Mouse (Mus musculus) kidney, embryonic 16.5 days (tissue): ENCODE data around the gene Erlin1. TPM values are rescaled to one million over a fixed set of nuclear protein-coding genes. Genes with fewer than 3 reads are reported as not detected.

Source experiments
- ATAC-seq: fragments of 200-750 bp; cut with Nextera tagmentation; 2 replicates; pipeline ENCODE4 v1.8.0; 2017; ENCODE audit warnings: moderate TSS enrichment; ENCODE audit not compliant: low FRiP score, low TSS enrichment
- H3K27ac ChIP-seq: fragments of 300-500 bp; sonication (generic); 2 replicates; pipeline ENCODE4 v1.5.1; 2014; ENCODE audit warnings: low read length
- H3K27me3 ChIP-seq: fragments of 300-500 bp; sonication (generic); 2 replicates; pipeline ENCODE4 v1.6.1; 2014; ENCODE audit warnings: low read length, control low read depth, mixed read lengths; ENCODE audit not compliant: insufficient read depth
- H3K36me3 ChIP-seq: fragments of 300-500 bp; sonication (generic); 2 replicates; pipeline ENCODE4 v1.6.1; 2014; ENCODE audit warnings: low read length, control low read depth, mixed read lengths; ENCODE audit not compliant: insufficient read depth
- H3K4me1 ChIP-seq: fragments of 300-500 bp; sonication (generic); 2 replicates; pipeline ENCODE4 v1.6.1; 2014; ENCODE audit warnings: low read length, control low read depth, mixed read lengths; ENCODE audit not compliant: insufficient read depth
- H3K4me2 ChIP-seq: fragments of 300-500 bp; sonication (generic); replicated peaks from 2 replicates; pipeline ENCODE4 v1.6.1; 2014; ENCODE audit warnings: low read depth, low read length
- H3K4me3 ChIP-seq: fragments of 300-500 bp; sonication (generic); 2 replicates; pipeline ENCODE4 v1.5.1; 2014; ENCODE audit warnings: mild to moderate bottlenecking, low read length
- H3K9ac ChIP-seq: fragments of 300-500 bp; sonication (generic); replicated peaks from 2 replicates; pipeline ENCODE4 v1.6.1; 2014; ENCODE audit warnings: low read length
- H3K9me3 ChIP-seq: fragments of 300-500 bp; sonication (generic); 2 replicates; pipeline ENCODE4 v1.6.1; 2016; ENCODE audit warnings: low read length, control low read depth
- WGBS: fragments of 180-500 bp; shearing (Covaris S2); extraction: QIAGEN DNeasy Blood & Tissue Kit; methylation state at CpG from one replicate; pipeline ENCODE4 v1.1.7; 2014; 5-methylcytosine and 5-hydroxymethylcytosine counted together
- polyA plus RNA-seq: library from polyadenylated mRNA; unstranded; fragments of >200 nt; fragmentation: Nextera tagmentation; extraction: Ambion mirVana; gene quantifications from 2 replicates; pipeline ENCODE4 v1.2.1, GENCODE M21; 2015

Erlin1 gene
- polyA plus RNA-seq, 1 experiment from 2014 or later, result 57.7 TPM

DNA sequence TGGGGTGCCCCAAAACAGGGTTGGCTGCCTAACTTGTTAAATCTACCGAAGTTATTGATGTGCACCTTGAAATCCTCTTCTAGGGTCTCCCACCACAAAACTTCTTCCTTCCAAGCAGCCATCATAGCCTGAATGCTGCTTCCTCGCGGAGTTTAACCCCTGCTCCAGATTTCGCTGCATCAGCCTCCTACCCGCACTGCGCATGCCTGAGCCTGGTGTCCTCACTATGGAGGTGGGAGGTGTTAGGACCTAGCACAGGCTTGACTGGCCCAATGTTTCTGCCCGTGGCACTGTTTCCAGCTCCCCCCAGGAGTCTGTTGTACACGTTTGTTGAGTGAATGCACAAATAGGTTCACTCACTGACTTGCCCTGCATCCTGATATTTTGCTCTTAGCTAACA lies 79.2 kb downstream of the Erlin1 start:
- Histone ChIP-seq H3K27ac (no peak overlapping the region), H3K27me3 (peaks cover 7% of the 10 kb centered on the region; the same call in 1 of the 2 replicates), H3K36me3 (no peaks in the 10 kb centered on the region), H3K9me3 (no peaks in the 10 kb centered on the region), H3K4me1 (no peaks in the 10 kb centered on the region; the same call in 1 of the 2 replicates), H3K9ac (no peak overlapping the region), H3K4me2 (no peak overlapping the region), H3K4me3 (no peak overlapping the region)
- 84% methylated on average over 8 of the region's 8 CpGs for WGBS
- ATAC-seq, result no peak

DNA sequence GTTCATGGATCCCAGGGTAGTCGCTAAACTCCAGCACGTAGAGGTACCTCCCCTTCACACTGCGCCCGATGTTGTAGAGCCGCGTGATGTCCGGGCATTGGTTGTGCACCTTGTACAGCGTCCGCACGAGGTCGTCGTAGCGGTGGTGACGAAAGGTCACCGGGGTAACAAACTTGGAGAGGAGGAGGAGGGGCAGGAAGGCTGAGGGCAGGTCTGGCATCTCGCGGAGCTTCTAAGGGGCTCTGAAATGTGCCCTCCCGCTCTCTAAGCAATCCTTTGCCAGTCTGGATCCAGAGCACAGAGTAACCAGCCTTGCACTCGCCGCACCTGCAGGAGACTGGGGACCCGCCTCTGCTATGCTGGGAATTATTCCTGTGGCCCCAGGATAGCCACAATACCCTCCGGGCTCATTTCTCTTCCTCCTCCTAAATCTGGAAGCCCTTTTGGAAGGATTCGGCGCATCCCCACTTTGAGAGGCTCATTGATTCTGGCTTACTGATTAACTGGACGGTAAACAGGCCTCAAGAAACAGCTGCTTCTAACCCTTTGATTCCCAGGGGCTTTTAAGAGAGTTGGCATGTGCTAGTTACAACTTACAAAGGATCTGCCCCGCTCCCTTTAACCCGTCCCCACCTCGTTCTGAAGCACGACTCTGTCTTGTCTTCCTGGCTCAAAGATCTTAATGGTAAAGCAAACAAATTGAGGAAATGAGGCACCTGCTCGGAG lies 83.4 kb downstream of the Erlin1 start, which contains the start of gene Cpn1:
TSS of gene Cpn1 (minus strand) at position 488 of the 726 bp plus-strand sequence.
- ATAC-seq, result peak; percentile 84
- peak within 1 kb of the TSS; percentile 14 for H3K9ac ChIP-seq
- H3K27me3 ChIP-seq, result peaks cover 10% of the 10 kb centered on the region; the same call in 1 of the 2 replicates
- 15% methylated on average over 30 of the region's 30 CpGs for WGBS
- peak within 1 kb of the TSS; percentile 34 for H3K4me3 ChIP-seq
- peak within 1 kb of the TSS; percentile 66 for H3K27ac ChIP-seq
- H3K4me1 ChIP-seq, result no peaks in the 10 kb centered on the region; the same call in 1 of the 2 replicates
- no peaks in the 10 kb centered on the region for H3K36me3 ChIP-seq
- peak within 1 kb of the TSS; percentile 46 for H3K4me2 ChIP-seq
- H3K9me3 ChIP-seq, result no peaks in the 10 kb centered on the region

Other genes with a start within 250 kb of the Erlin1 start
- 25.4 and 28.6 TPM in 2 replicates for gene Dnmbp, start 129.6 kb downstream of the Erlin1 start, polyA plus RNA-seq
- gene Cpn1, start 83.2 kb downstream of the Erlin1 start, polyA plus RNA-seq, result 80.6 and 81.5 TPM in 2 replicates
- 0.58 and 0.60 TPM in 2 replicates for gene Cyp2c23, start 40.6 kb downstream of the Erlin1 start, polyA plus RNA-seq
- gene Chuk, start 37.7 kb upstream of the Erlin1 start, polyA plus RNA-seq, result 52.6 and 55.1 TPM in 2 replicates
- gene Cwf19l1, start 66.1 kb upstream of the Erlin1 start, polyA plus RNA-seq, result 35.9 and 37.5 TPM in 2 replicates
- gene Bloc1s2, start 76.7 kb upstream of the Erlin1 start, polyA plus RNA-seq, result 82.8 and 85.1 TPM in 2 replicates
- gene Pkd2l1, start 122.7 kb upstream of the Erlin1 start, polyA plus RNA-seq, result 0.05 TPM in 1 of 2 replicates, not detected in the other
- 0.60 and 0.94 TPM in 2 replicates for gene Scd3, start 133.5 kb upstream of the Erlin1 start, polyA plus RNA-seq
- gene Scd2, start 223.9 kb upstream of the Erlin1 start, polyA plus RNA-seq, result 178 and 193 TPM in 2 replicates